Mouse (Mus musculus): ENCODE measurements at regions not wholly inside any gene's neighbourhood (a gene's known extent, or its start where the extent isn't known, plus 50 kb on each side); places are given as distances from the start of the nearest gene placed in this dataset.

DNA sequence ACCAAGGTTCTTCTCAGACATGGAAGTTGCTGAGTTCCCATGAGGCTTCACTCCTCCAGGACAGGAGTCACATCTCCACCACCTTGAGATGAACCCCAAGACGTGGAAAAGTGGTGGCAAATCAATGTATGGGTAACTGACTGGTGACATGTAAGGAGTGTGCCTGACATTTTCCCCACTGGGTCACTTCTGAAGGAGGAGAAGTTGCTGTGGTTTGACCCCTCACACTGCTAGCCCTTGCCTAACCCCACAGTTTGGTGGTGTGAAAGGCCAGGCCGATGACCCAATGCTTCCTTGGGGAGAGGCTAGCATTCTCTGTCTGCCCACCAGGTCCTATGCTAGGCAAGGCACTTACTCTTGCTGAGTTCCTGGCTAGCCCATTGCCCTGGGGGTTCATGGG is 242.4 kb downstream of the 4933412E24Rik start:
- Histone ChIP-seq H3K27ac (ENCODE audit: low read depth) (no peak overlapping the region), H3K4me2 (ENCODE audit: low read depth, low read length) (no peak overlapping the region), H3K27me3 (ENCODE audit: insufficient read depth, low read length) (no peaks in the 10 kb centered on the region), H3K4me1 (ENCODE audit: insufficient read depth) (peaks cover 2% of the 10 kb centered on the region; the same call in 1 of the 2 replicates), H3K4me3 (ENCODE audit: low read depth, low read length) (no peak overlapping the region), H3K9ac (replicated peaks) (no peak overlapping the region), H3K36me3 (replicated peaks; ENCODE audit: insufficient read depth, low read length) (no peaks in the 10 kb centered on the region), H3K9me3 (ENCODE audit: low read length) (peaks cover 2% of the 10 kb centered on the region; the same call in 1 of the 2 replicates)
- no peak for TF ChIP-seq CTCF (IDR thresholded peaks at IDR 0.05; ENCODE audit: low read depth)
- no peak for TF ChIP-seq EP300 (IDR thresholded peaks at IDR 0.05; ENCODE audit: low read depth)
- 75% methylated on average over 2 of the region's 2 CpGs for WGBS (ENCODE audit: insufficient replicate concordance)
- DNase-seq (no peak), ATAC-seq (no peak)

DNA sequence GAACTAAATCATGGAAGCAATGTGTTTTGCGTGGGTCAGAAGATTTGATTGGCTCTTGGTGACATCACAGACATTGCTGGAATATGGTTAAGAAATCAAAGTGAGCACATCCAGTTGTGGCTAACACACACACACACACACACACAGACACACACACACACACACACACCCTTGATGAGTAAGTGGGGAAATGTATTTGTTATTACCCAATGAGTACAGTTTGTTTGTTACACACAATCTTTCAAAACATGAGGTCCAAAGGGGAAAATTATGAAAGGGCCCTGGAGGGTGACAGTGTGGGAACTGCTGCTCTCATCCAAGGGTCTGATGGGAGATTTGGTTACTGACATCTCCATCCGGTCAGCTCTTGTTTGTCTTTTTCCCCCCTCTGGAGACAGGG is 243.8 kb downstream of the 4933412E24Rik start:
- peak; percentile 86 for TF ChIP-seq EP300 (IDR thresholded peaks at IDR 0.05; ENCODE audit: low read depth)
- no peak for TF ChIP-seq CTCF (IDR thresholded peaks at IDR 0.05; ENCODE audit: low read depth)
- ATAC-seq (peak; percentile 95), DNase-seq (peak; percentile 38)
- H3K36me3 ChIP-seq (replicated peaks; ENCODE audit: insufficient read depth, low read length): no peaks in the 10 kb centered on the region
- H3K9me3 ChIP-seq (ENCODE audit: low read length): peaks cover 2% of the 10 kb centered on the region; the same call in 1 of the 2 replicates
- peak overlapping the region; percentile 71 for H3K27ac ChIP-seq (ENCODE audit: low read depth)
- no peaks in the 10 kb centered on the region for H3K27me3 ChIP-seq (ENCODE audit: insufficient read depth, low read length)
- H3K4me3 ChIP-seq (ENCODE audit: low read depth, low read length): no peak overlapping the region
- no peak overlapping the region for H3K9ac ChIP-seq (replicated peaks)
- H3K4me1 ChIP-seq (ENCODE audit: insufficient read depth): peaks cover 2% of the 10 kb centered on the region; the same call in 1 of the 2 replicates
- WGBS (ENCODE audit: insufficient replicate concordance): 74% methylated on average over 2 of the region's 2 CpGs
- no peak overlapping the region for H3K4me2 ChIP-seq (ENCODE audit: low read depth, low read length)

DNA sequence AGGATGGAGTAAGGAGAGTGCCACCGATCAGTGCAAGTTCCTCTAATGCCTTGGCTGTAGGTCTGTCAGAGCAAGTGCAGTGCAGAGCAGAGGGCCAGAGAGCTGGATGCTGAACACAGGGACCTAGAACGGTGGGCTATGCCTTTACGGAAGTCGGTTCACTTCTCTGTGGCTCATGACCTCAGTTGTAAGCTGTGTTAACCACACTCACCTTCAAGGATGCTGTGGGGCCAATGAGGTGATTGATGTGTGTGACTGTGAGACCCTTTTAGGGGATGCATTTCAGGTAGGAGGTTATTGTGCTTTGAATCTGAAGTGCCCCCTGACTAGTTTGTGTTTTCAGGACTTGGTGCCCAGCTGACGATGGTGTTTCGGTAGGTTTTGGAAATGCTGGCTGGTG is 254.4 kb downstream of the 4933412E24Rik start:
- WGBS (ENCODE audit: insufficient replicate concordance): 80% methylated on average over 6 of the region's 6 CpGs
- Histone ChIP-seq H3K4me3 (ENCODE audit: low read depth, low read length) (no peak overlapping the region), H3K4me1 (ENCODE audit: insufficient read depth) (no peaks in the 10 kb centered on the region; the same call in 1 of the 2 replicates), H3K4me2 (ENCODE audit: low read depth, low read length) (no peak overlapping the region), H3K27me3 (ENCODE audit: insufficient read depth, low read length) (no peaks in the 10 kb centered on the region), H3K36me3 (replicated peaks; ENCODE audit: insufficient read depth, low read length) (no peaks in the 10 kb centered on the region), H3K27ac (ENCODE audit: low read depth) (no peak overlapping the region), H3K9me3 (ENCODE audit: low read length) (no peaks in the 10 kb centered on the region), H3K9ac (replicated peaks) (no peak overlapping the region)
- DNase-seq (no peak), ATAC-seq (no peak)
- TF ChIP-seq CTCF (IDR thresholded peaks at IDR 0.05; ENCODE audit: low read depth): no peak
- TF ChIP-seq EP300 (IDR thresholded peaks at IDR 0.05; ENCODE audit: low read depth): no peak

DNA sequence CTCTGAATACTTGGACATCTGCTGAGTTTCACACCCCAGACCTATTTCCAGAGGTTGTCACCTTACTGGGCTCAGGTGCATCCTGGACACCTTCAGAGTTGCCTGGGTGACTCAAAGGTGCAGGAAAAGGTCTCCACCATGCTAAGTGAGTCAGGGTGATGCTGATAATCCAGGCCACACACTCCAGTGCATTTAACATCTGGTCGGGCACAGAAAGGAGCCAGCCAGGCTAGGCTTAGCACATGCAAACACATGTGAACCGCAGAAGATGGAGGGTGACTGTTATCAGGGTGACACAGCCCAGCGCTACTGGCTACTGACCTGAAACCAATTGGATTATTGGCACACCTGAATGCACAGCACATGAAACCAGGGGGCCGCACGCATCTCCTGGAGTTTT is 255.9 kb downstream of the 4933412E24Rik start:
- no peak overlapping the region for H3K4me3 ChIP-seq (ENCODE audit: low read depth, low read length)
- H3K4me1 ChIP-seq (ENCODE audit: insufficient read depth): no peaks in the 10 kb centered on the region; the same call in 1 of the 2 replicates
- no peak overlapping the region for H3K9ac ChIP-seq (replicated peaks)
- no peaks in the 10 kb centered on the region for H3K9me3 ChIP-seq (ENCODE audit: low read length)
- 87% methylated on average over 5 of the region's 5 CpGs for WGBS (ENCODE audit: insufficient replicate concordance)
- no peak for TF ChIP-seq CTCF (IDR thresholded peaks at IDR 0.05; ENCODE audit: low read depth)
- TF ChIP-seq EP300 (IDR thresholded peaks at IDR 0.05; ENCODE audit: low read depth): no peak
- no peak overlapping the region for H3K4me2 ChIP-seq (ENCODE audit: low read depth, low read length)
- no peaks in the 10 kb centered on the region for H3K36me3 ChIP-seq (replicated peaks; ENCODE audit: insufficient read depth, low read length)
- H3K27ac ChIP-seq (ENCODE audit: low read depth): no peak overlapping the region
- ATAC-seq (no peak), DNase-seq (no peak)
- no peaks in the 10 kb centered on the region for H3K27me3 ChIP-seq (ENCODE audit: insufficient read depth, low read length)

DNA sequence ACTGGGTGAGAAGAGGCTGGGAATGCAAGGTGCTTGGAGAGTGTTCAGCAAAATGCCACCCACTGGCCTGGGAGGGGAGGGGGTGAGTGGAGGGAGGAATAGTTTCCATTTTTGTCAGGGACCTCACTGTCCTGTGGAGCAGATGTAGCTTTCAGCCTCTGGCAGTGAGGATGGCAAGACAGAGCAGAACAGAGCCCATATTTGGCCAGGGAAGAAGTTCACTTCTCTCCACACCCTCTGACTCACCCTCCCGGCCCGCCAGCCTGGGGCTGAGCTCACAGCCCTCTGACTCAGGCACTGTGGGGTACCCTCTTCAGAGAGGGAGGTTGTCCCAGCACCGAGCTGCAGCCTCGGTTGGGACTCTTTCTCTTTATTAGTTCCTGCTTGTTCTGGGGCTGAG is 256.8 kb downstream of the 4933412E24Rik start:
- ATAC-seq (peak; percentile 40; the same call in 1 of the 2 replicates), DNase-seq (no peak)
- Histone ChIP-seq H3K9ac (replicated peaks) (no peak overlapping the region), H3K27ac (ENCODE audit: low read depth) (no peak overlapping the region), H3K4me3 (ENCODE audit: low read depth, low read length) (no peak overlapping the region), H3K36me3 (replicated peaks; ENCODE audit: insufficient read depth, low read length) (no peaks in the 10 kb centered on the region), H3K4me1 (ENCODE audit: insufficient read depth) (no peaks in the 10 kb centered on the region; the same call in 1 of the 2 replicates), H3K9me3 (ENCODE audit: low read length) (no peaks in the 10 kb centered on the region), H3K4me2 (ENCODE audit: low read depth, low read length) (no peak overlapping the region), H3K27me3 (ENCODE audit: insufficient read depth, low read length) (no peaks in the 10 kb centered on the region)
- 23% methylated on average over 4 of the region's 4 CpGs for WGBS (ENCODE audit: insufficient replicate concordance)
- TF ChIP-seq CTCF (IDR thresholded peaks at IDR 0.05; ENCODE audit: low read depth) (no peak), EP300 (IDR thresholded peaks at IDR 0.05; ENCODE audit: low read depth) (no peak)

DNA sequence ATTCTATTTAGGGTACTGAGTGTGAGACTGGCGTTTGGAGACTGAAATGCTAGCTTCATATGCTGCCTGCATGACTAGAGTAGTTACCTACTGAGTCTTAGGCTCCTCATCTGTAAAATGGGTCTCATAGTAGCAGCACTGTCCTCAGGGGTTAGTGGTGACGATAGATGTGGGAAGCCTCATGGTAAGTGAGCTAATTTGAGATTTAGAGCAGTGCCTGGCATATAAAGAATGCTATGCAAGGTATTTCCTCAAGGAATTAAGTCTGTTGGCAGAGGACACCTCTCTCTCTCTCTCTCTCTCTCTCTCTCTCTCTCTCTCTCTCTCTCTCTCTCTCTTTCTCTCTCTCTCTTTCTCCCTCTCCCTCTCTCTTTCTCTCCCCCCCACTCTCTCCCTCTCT is 257.4 kb downstream of the 4933412E24Rik start:
- Histone ChIP-seq H3K4me1 (ENCODE audit: insufficient read depth) (no peaks in the 10 kb centered on the region; the same call in 1 of the 2 replicates), H3K9me3 (ENCODE audit: low read length) (no peaks in the 10 kb centered on the region), H3K4me2 (ENCODE audit: low read depth, low read length) (no peak overlapping the region), H3K4me3 (ENCODE audit: low read depth, low read length) (no peak overlapping the region), H3K27me3 (ENCODE audit: insufficient read depth, low read length) (no peaks in the 10 kb centered on the region), H3K36me3 (replicated peaks; ENCODE audit: insufficient read depth, low read length) (no peaks in the 10 kb centered on the region), H3K27ac (ENCODE audit: low read depth) (no peak overlapping the region), H3K9ac (replicated peaks) (no peak overlapping the region)
- 69% methylated on average over 2 of the region's 2 CpGs for WGBS (ENCODE audit: insufficient replicate concordance)
- ATAC-seq (no peak), DNase-seq (no peak)
- TF ChIP-seq EP300 (IDR thresholded peaks at IDR 0.05; ENCODE audit: low read depth) (no peak), CTCF (IDR thresholded peaks at IDR 0.05; ENCODE audit: low read depth) (no peak)

DNA sequence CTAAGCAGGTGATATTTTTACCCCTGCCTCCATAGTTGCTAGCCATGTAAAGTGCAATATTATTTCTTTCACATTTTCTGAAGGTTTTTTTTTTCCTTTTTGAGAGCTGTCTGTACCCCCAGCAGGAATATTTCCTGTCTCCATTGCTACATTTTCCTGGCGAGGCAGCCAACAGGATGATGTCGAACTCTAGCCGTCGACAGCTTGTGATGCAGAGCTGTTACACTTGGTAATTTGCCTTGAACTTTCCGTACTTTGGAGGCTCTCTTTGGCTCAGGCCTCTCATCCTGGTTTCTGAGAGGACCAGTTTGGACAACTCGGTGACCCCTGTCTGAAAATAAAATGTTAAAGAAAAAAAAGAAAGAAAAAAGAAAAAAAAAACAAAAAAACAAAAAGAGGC is 260.3 kb downstream of the 4933412E24Rik start:
- ATAC-seq: no peak
- 57% methylated on average over 6 of the region's 6 CpGs for WGBS (ENCODE audit: insufficient replicate concordance)
- Histone ChIP-seq H3K27ac (ENCODE audit: low read depth) (no peak overlapping the region), H3K4me1 (ENCODE audit: insufficient read depth) (peaks cover 8% of the 10 kb centered on the region; the same call in 1 of the 2 replicates), H3K9me3 (ENCODE audit: low read length) (no peaks in the 10 kb centered on the region), H3K36me3 (replicated peaks; ENCODE audit: insufficient read depth, low read length) (no peaks in the 10 kb centered on the region), H3K4me3 (ENCODE audit: low read depth, low read length) (no peak overlapping the region), H3K4me2 (ENCODE audit: low read depth, low read length) (no peak overlapping the region), H3K27me3 (ENCODE audit: insufficient read depth, low read length) (no peaks in the 10 kb centered on the region), H3K9ac (replicated peaks) (no peak overlapping the region)
- DNase-seq: no peak
- TF ChIP-seq CTCF (IDR thresholded peaks at IDR 0.05; ENCODE audit: low read depth) (no peak), EP300 (IDR thresholded peaks at IDR 0.05; ENCODE audit: low read depth) (no peak)

Data from liver, postnatal 0 days (tissue).